Mouse (Mus musculus) telencephalon, adult 2 months (tissue): ENCODE data around the gene Ppm1h.
"Not testable (repeated sequence)": the region's sequence is repeated elsewhere in the genome, so short reads cannot be mapped to it uniquely, and the experiment has no call there.

Experiments
- DNase-seq: peaks from one replicate; pipeline ENCODE4 v3.0.0-alpha.2; 2011; ENCODE audit warnings: low read depth, low spot score

Gene Ppm1h

DNA sequence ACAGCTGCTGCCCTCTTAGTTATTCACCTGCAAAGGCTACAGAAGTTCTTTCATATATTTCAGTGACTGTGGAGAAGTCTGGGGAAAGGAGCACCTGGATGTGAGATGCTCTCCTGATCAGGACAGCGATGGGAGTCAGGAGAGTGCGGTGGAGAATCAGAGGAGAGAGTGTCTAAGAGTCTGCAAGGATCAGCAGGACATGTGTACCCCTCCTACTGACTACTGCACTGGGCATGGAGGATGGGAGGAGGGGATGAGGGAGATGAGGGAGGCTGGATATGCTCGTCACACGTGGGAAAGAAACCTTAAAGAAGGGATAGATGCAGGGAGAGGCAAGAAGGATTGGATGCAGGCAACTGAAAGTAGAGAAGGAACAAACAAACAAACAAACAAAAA is 285.7 kb downstream of the Ppm1h start:
- no peak for DNase-seq

DNA sequence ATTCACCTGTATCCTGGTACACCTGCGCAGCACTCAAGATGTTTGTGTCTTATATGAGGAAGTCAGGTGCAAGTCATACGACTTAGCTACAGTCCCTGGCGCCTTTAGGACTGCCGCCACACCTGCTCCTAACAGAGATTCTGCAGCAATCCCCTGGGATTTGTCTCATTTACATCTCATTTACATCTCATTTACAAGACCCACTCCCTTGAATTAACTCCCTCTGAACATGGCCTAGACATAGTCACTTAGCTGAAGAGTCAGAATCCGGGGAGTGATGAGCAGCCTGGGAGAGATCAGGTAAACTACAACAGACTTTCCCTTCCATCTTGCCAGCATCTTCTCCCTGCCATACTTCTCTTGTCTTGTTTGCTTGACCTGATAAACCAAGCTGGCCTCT is 287.1 kb downstream of the Ppm1h start:
- DNase-seq: not testable (repeated sequence)

- no peak for DNase-seq
These were observed 287.9 kb downstream of the Ppm1h start for GRCm38 (mm10) chr10:122966421-122966820.

GRCm38 (mm10) chr10:122970188-122970587 is 291.6 kb downstream of the Ppm1h start:
- DNase-seq: no peak

- no peak for DNase-seq
These were observed 294.7 kb downstream of the Ppm1h start for GRCm38 (mm10) chr10:122973241-122973640.

GRCm38 (mm10) chr10:122976038-122976437 is 297.5 kb downstream of the Ppm1h start:
- no peak for DNase-seq

GRCm38 (mm10) chr10:122979356-122979755 is 300.8 kb downstream of the Ppm1h start:
- DNase-seq: no peak

- no peak for DNase-seq
These were observed 301.6 kb downstream of the Ppm1h start for GRCm38 (mm10) chr10:122980123-122980522.

GRCm38 (mm10) chr10:122982909-122983578 is 304.5 kb downstream of the Ppm1h start:
- no peak for DNase-seq

DNA sequence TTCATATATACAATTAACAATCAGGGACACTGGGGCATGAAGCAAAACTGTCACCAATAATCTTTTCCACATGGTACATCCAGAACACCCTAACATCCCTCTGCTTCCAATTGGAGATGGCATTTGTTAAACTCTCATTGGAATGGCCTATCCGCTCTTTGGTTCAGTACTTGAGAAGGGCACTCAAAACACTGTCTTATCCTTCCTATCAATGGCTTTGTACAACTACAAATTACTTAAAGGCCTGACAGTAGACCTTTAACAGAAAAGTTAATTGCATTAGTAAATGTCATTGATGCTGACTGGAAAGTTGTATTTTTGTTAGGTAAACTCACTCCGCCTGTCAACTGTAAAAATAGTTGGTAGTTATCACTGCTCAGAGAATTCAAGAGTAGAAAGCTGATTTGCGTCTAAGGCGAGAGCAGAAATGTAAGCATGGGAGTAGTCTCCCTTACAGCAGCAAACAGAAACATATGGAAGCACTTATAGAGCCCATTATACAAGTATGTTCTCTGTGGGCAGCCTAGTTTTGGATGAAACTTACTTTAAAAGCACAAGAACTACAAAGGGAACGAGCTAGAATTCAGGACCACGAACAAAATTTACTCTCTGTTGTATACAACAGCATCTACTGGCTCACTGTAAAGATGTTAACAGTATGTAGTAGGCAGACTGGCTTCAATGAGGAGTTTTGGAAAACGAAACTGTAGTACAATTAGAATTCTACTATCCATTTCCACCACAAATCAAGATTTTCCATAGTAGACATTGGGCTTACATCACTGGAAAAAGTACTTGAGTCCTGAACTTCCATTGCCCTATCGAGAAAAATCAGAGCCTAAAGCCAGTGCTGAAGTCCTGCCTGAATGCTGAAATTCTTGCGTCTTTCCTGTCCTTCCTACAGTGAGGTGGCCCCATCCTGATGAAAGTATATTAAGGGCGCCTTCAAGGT is 305.3 kb downstream of the Ppm1h start:
- no peak for DNase-seq

GRCm38 (mm10) chr10:122984531-122985251 is 306.1 kb downstream of the Ppm1h start:
- DNase-seq: no peak

- no peak for DNase-seq
These were observed 306.6 kb downstream of the Ppm1h start for GRCm38 (mm10) chr10:122985252-122985514.

DNA sequence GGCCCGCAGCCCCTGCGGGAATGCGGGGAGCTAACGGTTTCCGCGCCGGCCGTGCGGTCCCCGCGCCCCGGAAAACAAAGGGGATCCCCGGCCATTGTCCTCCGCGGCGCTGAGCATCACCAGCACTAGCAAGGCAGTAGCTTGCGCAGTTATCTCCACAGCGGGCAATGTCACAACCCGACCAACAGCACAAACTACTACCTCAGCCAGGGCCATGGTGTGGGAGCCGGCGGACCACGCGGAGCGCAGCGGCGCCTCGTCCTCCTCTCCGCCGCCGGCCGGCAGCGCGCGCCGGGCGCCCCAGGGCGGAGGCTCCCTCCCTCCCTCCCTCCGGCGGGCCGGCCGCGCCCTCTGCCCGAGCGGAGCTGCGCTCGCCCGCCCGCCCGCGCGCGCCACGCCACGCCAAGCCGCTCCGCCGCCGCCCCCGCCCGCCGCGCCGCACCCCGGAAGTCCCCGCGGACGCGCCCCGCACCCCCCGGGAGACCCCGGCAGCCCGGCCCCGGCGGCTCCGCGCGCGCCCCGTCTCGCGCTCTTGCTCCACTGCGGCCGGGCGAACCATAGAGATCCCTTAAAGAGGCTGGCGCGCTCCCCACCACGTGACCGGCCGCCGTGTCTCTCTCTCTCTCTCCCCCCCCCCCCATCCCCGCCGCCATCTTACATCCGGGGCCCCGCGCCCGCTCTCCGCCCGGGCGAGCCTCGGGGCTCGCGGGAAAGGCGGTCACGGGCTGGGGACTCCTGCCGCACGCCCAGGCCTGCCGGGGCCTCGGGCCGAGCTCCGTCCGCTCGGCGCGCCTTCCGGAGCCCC is 307.2 kb downstream of the Ppm1h start:
- DNase-seq: no peak

- DNase-seq: no peak
These were observed 308.0 kb downstream of the Ppm1h start for GRCm38 (mm10) chr10:122986320-122987225.

GRCm38 (mm10) chr10:122987671-122988128 is 309.1 kb downstream of the Ppm1h start:
- no peak for DNase-seq

- no peak for DNase-seq
These were observed 309.8 kb downstream of the Ppm1h start for GRCm38 (mm10) chr10:122988372-122988771.

DNA sequence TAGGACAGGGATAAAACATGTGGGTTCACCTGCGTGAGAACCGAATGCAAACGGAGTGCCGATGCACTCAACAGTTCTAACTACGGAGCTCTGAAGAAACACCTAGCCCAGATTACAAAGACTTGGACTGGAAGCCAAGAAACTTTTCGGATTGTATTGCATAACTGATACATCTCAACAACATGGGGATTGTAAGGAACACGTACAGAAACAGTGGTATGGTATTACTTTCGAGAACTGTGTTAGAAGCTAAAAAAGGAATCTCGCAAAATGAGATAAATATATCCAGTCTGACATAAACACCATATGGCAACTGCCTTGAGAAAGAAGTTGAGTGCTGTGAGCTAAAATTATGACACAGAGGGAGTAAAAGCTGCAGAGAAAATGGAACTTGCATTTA is 311.4 kb downstream of the Ppm1h start:
- peak; percentile 91 for DNase-seq

- no peak for DNase-seq
These were observed 312.0 kb downstream of the Ppm1h start for GRCm38 (mm10) chr10:122990606-122991005.

DNA sequence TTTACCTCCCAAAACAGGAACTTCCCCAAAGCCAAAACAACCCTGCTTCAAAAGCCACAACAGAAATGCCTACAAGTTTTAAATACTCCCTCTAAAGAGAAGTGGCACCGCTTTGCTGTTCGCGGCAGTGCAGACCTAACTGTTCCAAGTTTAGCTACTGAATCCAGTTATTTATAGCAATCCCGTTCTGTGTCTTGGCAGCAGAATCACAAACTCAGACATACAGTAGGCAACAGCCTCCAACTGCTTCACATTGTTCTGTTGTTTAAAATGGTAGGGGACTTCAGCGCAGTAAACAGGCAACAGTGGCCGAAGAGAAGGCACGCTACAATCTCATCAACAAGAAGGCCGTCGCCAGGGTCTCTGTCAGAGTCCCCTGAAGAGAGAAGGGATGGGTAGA is 312.5 kb downstream of the Ppm1h start:
- DNase-seq: peak; percentile 90

DNA sequence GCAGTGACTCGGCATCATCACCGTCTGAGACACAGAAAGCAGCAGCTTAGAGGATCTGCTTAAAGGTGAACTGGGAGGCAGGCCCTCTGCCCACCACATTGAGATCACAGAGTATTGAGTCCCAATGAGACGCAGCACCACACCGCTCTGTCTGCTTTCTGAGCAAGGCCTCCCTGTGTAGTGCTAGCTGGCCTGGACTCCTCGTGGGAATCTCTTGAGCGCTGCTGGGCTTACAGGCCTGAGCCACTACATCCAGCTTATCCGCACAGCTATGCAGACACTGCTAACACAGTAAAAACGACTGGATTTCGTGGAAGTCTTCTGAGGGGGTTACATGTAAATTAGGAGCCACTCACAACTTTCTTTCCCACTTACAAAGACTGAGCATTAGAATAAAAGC is 313.1 kb downstream of the Ppm1h start:
- no peak for DNase-seq
